Mouse (Mus musculus): ENCODE results near the gene Bnip2.

Gene Bnip2

DNA sequence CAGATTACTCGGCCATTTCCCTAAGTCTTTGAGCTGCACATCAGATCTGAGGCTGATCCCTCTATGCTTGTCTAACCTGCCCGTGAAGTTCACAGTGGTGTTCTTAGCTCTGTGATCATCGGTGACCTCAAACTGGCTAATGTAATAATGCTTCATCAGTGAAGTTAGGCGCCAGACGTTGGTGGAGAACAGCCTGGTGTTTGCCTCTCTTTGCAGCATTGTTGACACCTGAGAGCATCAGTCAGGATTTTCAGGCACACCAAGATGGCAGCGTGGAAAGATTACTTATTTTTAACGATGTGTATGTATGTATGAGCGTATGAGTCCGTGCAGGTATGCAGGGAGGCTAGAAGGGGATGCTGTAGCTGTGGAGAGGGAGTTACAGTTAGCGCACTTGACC is 3.2 kb upstream of the Bnip2 start:
- peaks cover 6% of the 10 kb centered on the region for H3K36me3 ChIP-seq (ENCODE audit: insufficient read depth, low read length)
- H3K4me1 ChIP-seq (replicated peaks; ENCODE audit: low read depth, low read length), result peaks cover 18% of the 10 kb centered on the region
- H3K9me3 ChIP-seq (ENCODE audit: low read length), result no peaks in the 10 kb centered on the region
- no peaks in the 10 kb centered on the region for H3K27me3 ChIP-seq (ENCODE audit: insufficient read depth, low read length)
- no peak for TF ChIP-seq POU5F1 (IDR thresholded peaks at IDR 0.05; ENCODE audit: borderline replicate concordance, low read length)
- no peak for TF ChIP-seq NANOG (IDR thresholded peaks at IDR 0.05; ENCODE audit: borderline replicate concordance, low read length)
- TF ChIP-seq CTCF (conservative IDR thresholded peaks at IDR 0.05; ENCODE audit: low read length), result no peak
- H3K4me3 ChIP-seq (replicated peaks; ENCODE audit: low read length), result no peak overlapping the region

DNA sequence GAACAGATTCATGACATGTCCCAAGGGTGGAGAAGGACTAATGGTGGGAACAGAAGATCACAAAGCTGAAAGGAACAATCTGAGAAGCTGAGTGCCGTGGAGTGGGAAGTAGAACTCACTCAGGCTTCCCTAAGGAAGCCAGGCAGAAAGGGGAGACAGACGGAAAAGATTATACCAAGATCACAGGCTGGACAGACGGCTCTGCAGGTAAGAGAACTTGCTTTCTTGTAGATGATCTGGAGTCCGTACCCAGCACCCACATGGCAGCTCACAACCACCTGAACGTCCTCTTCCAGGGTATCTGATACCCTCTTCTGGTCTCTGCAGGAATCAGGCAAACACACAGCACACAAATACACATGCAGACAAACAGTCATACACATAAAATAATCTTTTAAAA is 2.7 kb upstream of the Bnip2 start:
- no peak for TF ChIP-seq POU5F1 (IDR thresholded peaks at IDR 0.05; ENCODE audit: borderline replicate concordance, low read length)
- TF ChIP-seq NANOG (IDR thresholded peaks at IDR 0.05; ENCODE audit: borderline replicate concordance, low read length), result no peak
- no peak for TF ChIP-seq CTCF (conservative IDR thresholded peaks at IDR 0.05; ENCODE audit: low read length)

DNA sequence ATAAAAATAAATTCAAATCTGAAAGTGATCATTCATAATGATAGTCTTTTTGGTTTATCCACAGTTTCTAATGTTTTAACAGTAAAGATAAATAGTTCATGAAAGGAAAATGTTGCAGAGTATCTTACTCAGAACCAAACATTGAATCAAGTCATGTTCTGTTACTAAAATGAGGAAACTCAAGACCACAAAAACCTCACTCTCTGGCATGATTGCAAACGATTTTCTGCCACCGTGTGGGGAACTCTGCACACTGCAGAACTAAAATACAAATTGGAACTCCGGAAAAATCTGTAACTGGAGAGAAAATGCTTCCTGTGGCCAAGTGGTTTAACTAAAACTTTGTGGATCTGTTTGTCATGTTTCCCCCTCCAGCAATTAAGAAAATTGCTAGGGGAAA is 1.7 kb upstream of the Bnip2 start:
- peaks cover 21% of the 10 kb centered on the region for H3K36me3 ChIP-seq (ENCODE audit: insufficient read depth, low read length)
- H3K4me1 ChIP-seq (replicated peaks; ENCODE audit: low read depth, low read length), result peaks cover 33% of the 10 kb centered on the region
- no peak overlapping the region for H3K4me3 ChIP-seq (replicated peaks; ENCODE audit: low read length)
- no peaks in the 10 kb centered on the region for H3K9me3 ChIP-seq (ENCODE audit: low read length)
- peak; percentile 50 for TF ChIP-seq CTCF (conservative IDR thresholded peaks at IDR 0.05; ENCODE audit: low read length)
- TF ChIP-seq POU5F1 (IDR thresholded peaks at IDR 0.05; ENCODE audit: borderline replicate concordance, low read length), result no peak
- TF ChIP-seq NANOG (IDR thresholded peaks at IDR 0.05; ENCODE audit: borderline replicate concordance, low read length), result no peak
- H3K27me3 ChIP-seq (ENCODE audit: insufficient read depth, low read length), result no peaks in the 10 kb centered on the region

More for the DNA sequence above, 2.7 kb upstream of the Bnip2 start:
- no peak overlapping the region for H3K4me3 ChIP-seq (replicated peaks; ENCODE audit: low read length)
- H3K9me3 ChIP-seq (ENCODE audit: low read length), result no peaks in the 10 kb centered on the region
- peaks cover 23% of the 10 kb centered on the region for H3K4me1 ChIP-seq (replicated peaks; ENCODE audit: low read depth, low read length)
- H3K36me3 ChIP-seq (ENCODE audit: insufficient read depth, low read length), result peaks cover 11% of the 10 kb centered on the region
- no peaks in the 10 kb centered on the region for H3K27me3 ChIP-seq (ENCODE audit: insufficient read depth, low read length)

- Histone ChIP-seq H3K9me3 (ENCODE audit: low read length) (no peaks in the 10 kb centered on the region), H3K4me1 (replicated peaks; ENCODE audit: low read depth, low read length) (peaks cover 33% of the 10 kb centered on the region), H3K4me3 (replicated peaks; ENCODE audit: low read length) (peak overlapping the region; percentile 100), H3K27me3 (ENCODE audit: insufficient read depth, low read length) (no peaks in the 10 kb centered on the region), H3K36me3 (ENCODE audit: insufficient read depth, low read length) (peaks cover 27% of the 10 kb centered on the region)
- no peak for TF ChIP-seq POU5F1 (IDR thresholded peaks at IDR 0.05; ENCODE audit: borderline replicate concordance, low read length)
- TF ChIP-seq CTCF (conservative IDR thresholded peaks at IDR 0.05; ENCODE audit: low read length), result no peak
- TF ChIP-seq NANOG (IDR thresholded peaks at IDR 0.05; ENCODE audit: borderline replicate concordance, low read length), result no peak
Observed at GRCm38 (mm10) chr9:69988706-69989302, 462 bp upstream of the Bnip2 start.

GRCm38 (mm10) chr9:69990346-69990745 is 1.1 kb downstream of the Bnip2 start:
- Histone ChIP-seq H3K9me3 (ENCODE audit: low read length) (no peaks in the 10 kb centered on the region), H3K4me1 (replicated peaks; ENCODE audit: low read depth, low read length) (peaks cover 36% of the 10 kb centered on the region), H3K27me3 (ENCODE audit: insufficient read depth, low read length) (no peaks in the 10 kb centered on the region), H3K36me3 (ENCODE audit: insufficient read depth, low read length) (peaks cover 40% of the 10 kb centered on the region), H3K4me3 (replicated peaks; ENCODE audit: low read length) (peak overlapping the region; percentile 100)
- TF ChIP-seq NANOG (IDR thresholded peaks at IDR 0.05; ENCODE audit: borderline replicate concordance, low read length) (no peak), CTCF (conservative IDR thresholded peaks at IDR 0.05; ENCODE audit: low read length) (no peak), POU5F1 (IDR thresholded peaks at IDR 0.05; ENCODE audit: borderline replicate concordance, low read length) (no peak)

DNA sequence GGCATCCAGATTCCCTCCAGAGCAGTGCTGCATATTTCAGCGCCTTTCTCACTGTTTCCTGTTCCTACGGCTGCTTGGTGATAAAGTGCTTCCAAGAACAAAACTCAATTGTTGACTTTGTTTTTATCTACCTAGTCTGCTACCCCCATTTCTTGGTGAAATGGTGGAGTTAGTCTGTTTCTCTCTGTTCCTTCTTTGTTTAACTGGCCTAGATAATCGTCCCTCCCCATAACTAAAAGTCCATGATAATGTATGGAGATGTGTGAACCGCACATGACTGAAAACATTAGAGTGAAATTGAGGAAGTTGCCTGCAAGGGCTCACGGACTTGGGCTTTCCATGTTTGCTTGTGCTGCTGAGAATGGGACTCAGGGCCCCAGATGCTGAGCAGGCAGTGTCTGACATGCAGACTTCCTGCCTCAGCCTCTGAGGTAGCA is 3.6 kb downstream of the Bnip2 start:
- Histone ChIP-seq H3K4me1 (replicated peaks; ENCODE audit: low read depth, low read length) (peaks cover 36% of the 10 kb centered on the region), H3K27me3 (ENCODE audit: insufficient read depth, low read length) (no peaks in the 10 kb centered on the region), H3K4me3 (replicated peaks; ENCODE audit: low read length) (no peak overlapping the region), H3K36me3 (ENCODE audit: insufficient read depth, low read length) (peaks cover 62% of the 10 kb centered on the region), H3K9me3 (ENCODE audit: low read length) (no peaks in the 10 kb centered on the region)
- no peak for TF ChIP-seq CTCF (conservative IDR thresholded peaks at IDR 0.05; ENCODE audit: low read length)
- TF ChIP-seq NANOG (IDR thresholded peaks at IDR 0.05; ENCODE audit: borderline replicate concordance, low read length), result no peak
- no peak for TF ChIP-seq POU5F1 (IDR thresholded peaks at IDR 0.05; ENCODE audit: borderline replicate concordance, low read length)

GRCm38 (mm10) chr9:69993479-69993878 is 4.2 kb downstream of the Bnip2 start:
- TF ChIP-seq POU5F1 (IDR thresholded peaks at IDR 0.05; ENCODE audit: borderline replicate concordance, low read length) (no peak), NANOG (IDR thresholded peaks at IDR 0.05; ENCODE audit: borderline replicate concordance, low read length) (no peak), CTCF (conservative IDR thresholded peaks at IDR 0.05; ENCODE audit: low read length) (no peak)
- Histone ChIP-seq H3K4me3 (replicated peaks; ENCODE audit: low read length) (no peak overlapping the region), H3K36me3 (ENCODE audit: insufficient read depth, low read length) (peaks cover 68% of the 10 kb centered on the region), H3K27me3 (ENCODE audit: insufficient read depth, low read length) (no peaks in the 10 kb centered on the region), H3K9me3 (ENCODE audit: low read length) (no peaks in the 10 kb centered on the region), H3K4me1 (replicated peaks; ENCODE audit: low read depth, low read length) (peaks cover 36% of the 10 kb centered on the region)

DNA sequence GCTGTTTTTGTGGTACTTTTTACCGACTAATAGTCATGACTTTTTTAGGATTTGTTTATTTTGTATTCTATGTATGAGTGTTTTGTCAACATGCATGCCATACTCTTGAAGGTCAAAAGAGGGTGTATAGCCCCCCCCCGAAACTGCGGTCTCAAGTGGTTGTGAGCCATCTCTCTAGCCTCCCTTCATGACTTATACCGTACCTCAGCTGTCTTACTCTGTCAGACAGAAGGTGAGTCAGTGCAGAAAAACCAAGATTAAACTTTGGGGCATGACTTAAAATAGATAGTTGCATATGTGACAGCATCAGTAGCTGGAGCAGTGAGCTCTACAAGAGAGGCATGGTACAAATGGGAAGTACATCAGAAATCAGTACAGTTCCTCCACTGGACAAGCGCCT is 5.3 kb downstream of the Bnip2 start:
- Histone ChIP-seq H3K4me3 (replicated peaks; ENCODE audit: low read length) (no peak overlapping the region), H3K36me3 (ENCODE audit: insufficient read depth, low read length) (peaks cover 79% of the 10 kb centered on the region), H3K27me3 (ENCODE audit: insufficient read depth, low read length) (no peaks in the 10 kb centered on the region), H3K9me3 (ENCODE audit: low read length) (no peaks in the 10 kb centered on the region), H3K4me1 (replicated peaks; ENCODE audit: low read depth, low read length) (peaks cover 31% of the 10 kb centered on the region)
- TF ChIP-seq CTCF (conservative IDR thresholded peaks at IDR 0.05; ENCODE audit: low read length) (no peak), POU5F1 (IDR thresholded peaks at IDR 0.05; ENCODE audit: borderline replicate concordance, low read length) (no peak), NANOG (IDR thresholded peaks at IDR 0.05; ENCODE audit: borderline replicate concordance, low read length) (no peak)

- peaks cover under 1% of the 10 kb centered on the region; the same call in 1 of the 2 replicates for H3K4me1 ChIP-seq (replicated peaks; ENCODE audit: low read depth, low read length)
- H3K9me3 ChIP-seq (ENCODE audit: low read length), result no peaks in the 10 kb centered on the region
- no peak overlapping the region for H3K4me3 ChIP-seq (replicated peaks; ENCODE audit: low read length)
- no peaks in the 10 kb centered on the region for H3K27me3 ChIP-seq (ENCODE audit: insufficient read depth, low read length)
- TF ChIP-seq POU5F1 (IDR thresholded peaks at IDR 0.05; ENCODE audit: borderline replicate concordance, low read length) (no peak), CTCF (conservative IDR thresholded peaks at IDR 0.05; ENCODE audit: low read length) (peak; percentile 15; the same call in 1 of the 2 replicates)
- peaks cover 96% of the 10 kb centered on the region for H3K36me3 ChIP-seq (ENCODE audit: insufficient read depth, low read length)
Observed at GRCm38 (mm10) chr9:69999318-69999717, 10.1 kb downstream of the Bnip2 start.
